Mouse (Mus musculus) gonadal fat pad, adult 2 months (tissue): Measurements from ENCODE around the gene 2410004P03Rik. TPM values are rescaled to one million over a fixed set of nuclear protein-coding genes. Genes with fewer than 3 reads are reported as not detected.

Source experiments
- polyA plus RNA-seq: library from polyadenylated mRNA; depleted of rRNA; stranded (reverse); fragments of >200 nt; gene quantifications from 2 replicates; pipeline ENCODE4 v1.2.3, GENCODE M21; 2012; rRNA removed

Gene 2410004P03Rik
- polyA plus RNA-seq, 1 experiment: 1.8 TPM

Other genes starting within 250 kb of the 2410004P03Rik start
- gene Greb1, start 210.8 kb downstream of the 2410004P03Rik start, polyA plus RNA-seq: 33.8 and 39.2 TPM in 2 replicates
- gene E2f6, start 200.8 kb downstream of the 2410004P03Rik start, polyA plus RNA-seq: 14.5 and 19.8 TPM in 2 replicates
- 8.7 and 9.4 TPM in 2 replicates for gene Rock2, start 116.8 kb downstream of the 2410004P03Rik start, polyA plus RNA-seq
- 36.9 and 54.2 TPM in 2 replicates for gene Pqlc3, start 11.3 kb downstream of the 2410004P03Rik start, polyA plus RNA-seq
- 0.57 and 0.93 TPM in 2 replicates for gene Kcnf1, start 165.2 kb upstream of the 2410004P03Rik start, polyA plus RNA-seq